Mouse (Mus musculus) MEL (cell line): ENCODE data around the gene Artn. TPM values are rescaled to one million over a fixed set of nuclear protein-coding genes. Genes with fewer than 3 reads are reported as not detected.

ENCODE experiments used
- DNase-seq: peaks from one replicate; pipeline ENCODE4 v3.0.0; 2011; ENCODE audit warnings: low read depth, low spot score
- H3K27ac ChIP-seq: 2 replicates; pipeline ENCODE4 v1.5.1; 2012; ENCODE audit warnings: low read depth, mild to moderate bottlenecking, control low read depth, low read length, moderate library complexity; ENCODE audit not compliant: control insufficient read depth
- H3K27me3 ChIP-seq, 2 experiments: fragments of 150-350 bp in 1 of 2; sonication (generic) in 1 of 2; 2 replicates each; pipeline ENCODE4 v1.6.1; 2012; ENCODE audit warnings: low read length in 2 of 2, mild to moderate bottlenecking in 2 of 2, improper control_type of control experiment in 1 of 2, moderate library complexity in 1 of 2; ENCODE audit not compliant: insufficient read depth in 2 of 2, control insufficient read depth in 1 of 2
- H3K36me3 ChIP-seq, 2 experiments: 2 replicates each; pipeline ENCODE4 v1.6.1; 2012 to 2014; ENCODE audit warnings: low read length in 2 of 2, improper control_type of control experiment in 1 of 2, inconsistent platforms in 1 of 2, mild to moderate bottlenecking in 1 of 2; ENCODE audit not compliant: insufficient read depth in 2 of 2, control insufficient read depth in 1 of 2
- H3K4me1 ChIP-seq, 2 experiments: fragments of 150-350 bp in 1 of 2; sonication (generic) in 1 of 2; 2 replicates each; pipeline ENCODE4 v1.6.1; 2012; ENCODE audit warnings: low read length in 2 of 2, improper control_type of control experiment in 1 of 2, mild to moderate bottlenecking in 1 of 2; ENCODE audit not compliant: insufficient read depth in 2 of 2, control insufficient read depth in 1 of 2
- H3K4me3 ChIP-seq, 2 experiments: fragments of 150-350 bp in 1 of 2; sonication (generic) in 1 of 2; 2 replicates each; pipeline ENCODE4 v1.5.1; 2012; ENCODE audit warnings: low read depth in 2 of 2, low read length in 2 of 2, mild to moderate bottlenecking in 2 of 2, moderate library complexity in 2 of 2, control low read depth in 1 of 2, improper control_type of control experiment in 1 of 2; ENCODE audit not compliant: control insufficient read depth in 1 of 2, insufficient read depth in 1 of 2
- H3K79me2 ChIP-seq: 2 replicates; pipeline ENCODE4 v1.6.1; 2012; ENCODE audit warnings: mild to moderate bottlenecking, low read length, moderate library complexity; ENCODE audit not compliant: control insufficient read depth, poor library complexity, insufficient read depth
- H3K9ac ChIP-seq: 2 replicates; pipeline ENCODE4 v1.6.1; 2012; ENCODE audit warnings: low read depth, mild to moderate bottlenecking, control low read depth, low read length, moderate library complexity; ENCODE audit not compliant: control insufficient read depth, poor library complexity, severe bottlenecking
- H3K9me3 ChIP-seq: fragments of 150-350 bp; sonication (generic); replicated peaks from 2 replicates; pipeline ENCODE4 v1.6.1; 2012; ENCODE audit warnings: mild to moderate bottlenecking, low read length, improper control_type of control experiment, moderate library complexity; ENCODE audit not compliant: insufficient read depth
- BHLHE40 ChIP-seq: IDR thresholded peaks from 2 replicates; pipeline ENCODE4 v1.6.1; 2012; ENCODE audit warnings: low read depth, mild to moderate bottlenecking, inconsistent platforms, low read length, improper control_type of control experiment, borderline replicate concordance
- CHD2 ChIP-seq: IDR thresholded peaks from 2 replicates; pipeline ENCODE4 v1.6.1; 2011; ENCODE audit warnings: low read length, improper control_type of control experiment
- CTCF ChIP-seq, 3 experiments: IDR thresholded peaks in 2 of 3; conservative IDR thresholded peaks in 1 of 3; 2 replicates each; pipeline ENCODE4 v1.5.1; 2011 to 2012; ENCODE audit warnings: low read length in 3 of 3, low read depth in 2 of 3, mild to moderate bottlenecking in 2 of 3, improper control_type of control experiment in 1 of 3, inconsistent platforms in 1 of 3, mixed read lengths in 1 of 3, moderate library complexity in 1 of 3; ENCODE audit not compliant: control insufficient read depth in 1 of 3, insufficient read depth in 1 of 3, poor library complexity in 1 of 3, severe bottlenecking in 1 of 3
- ELF1 ChIP-seq: IDR thresholded peaks from 2 replicates; pipeline ENCODE4 v1.6.1; 2014; ENCODE audit warnings: low read depth, mild to moderate bottlenecking, inconsistent platforms, low read length, improper control_type of control experiment, moderate library complexity
- ETS1 ChIP-seq: IDR thresholded peaks from 2 replicates; pipeline ENCODE4 v1.6.1; 2012; ENCODE audit warnings: low read depth, mild to moderate bottlenecking, inconsistent platforms, low read length, improper control_type of control experiment, moderate library complexity
- KAT2A ChIP-seq: conservative IDR thresholded peaks from 2 replicates; pipeline ENCODE4 v1.6.1; 2012; ENCODE audit warnings: low read depth, low read length, improper control_type of control experiment, inconsistent platforms
- MYC ChIP-seq: IDR thresholded peaks from 2 replicates; pipeline ENCODE4 v1.6.1; 2011; ENCODE audit warnings: low read depth, mild to moderate bottlenecking, low read length, improper control_type of control experiment, moderate library complexity
- NELFE ChIP-seq: IDR thresholded peaks from 2 replicates; pipeline ENCODE4 v1.6.1; 2011; ENCODE audit warnings: low read depth, low read length, improper control_type of control experiment
- POLR2AphosphoS5 ChIP-seq: IDR thresholded peaks from 2 replicates; pipeline ENCODE4 v1.6.1; 2012; ENCODE audit warnings: low read depth, borderline replicate concordance, mild to moderate bottlenecking, inconsistent platforms, low read length, moderate library complexity, mixed read lengths
- RAD21 ChIP-seq: IDR thresholded peaks from 2 replicates; pipeline ENCODE4 v1.6.1; 2011; ENCODE audit warnings: mild to moderate bottlenecking, low read depth, low read length, improper control_type of control experiment
- RCOR1 ChIP-seq: IDR thresholded peaks from 2 replicates; pipeline ENCODE4 v1.6.1; 2012; ENCODE audit warnings: low read depth, mild to moderate bottlenecking, inconsistent platforms, low read length, improper control_type of control experiment
- SIN3A ChIP-seq: IDR thresholded peaks from 2 replicates; pipeline ENCODE4 v1.6.1; 2012; ENCODE audit warnings: low read length, improper control_type of control experiment, inconsistent platforms
- SMC3 ChIP-seq: IDR thresholded peaks from 2 replicates; pipeline ENCODE4 v1.6.1; 2011; ENCODE audit warnings: low read depth, low read length, improper control_type of control experiment
- USF2 ChIP-seq, 2 experiments: IDR thresholded peaks; 2 replicates each; pipeline ENCODE4 v1.6.1; 2011 to 2012; ENCODE audit warnings: improper control_type of control experiment in 2 of 2, low read length in 2 of 2, borderline replicate concordance in 1 of 2, inconsistent platforms in 1 of 2, low read depth in 1 of 2, mild to moderate bottlenecking in 1 of 2; ENCODE audit not compliant: insufficient read depth in 1 of 2
- ZC3H11A ChIP-seq: IDR thresholded peaks from 2 replicates; pipeline ENCODE4 v1.6.1; 2012; ENCODE audit warnings: low read depth, mild to moderate bottlenecking, inconsistent platforms, low read length, improper control_type of control experiment
- ZKSCAN1 ChIP-seq: IDR thresholded peaks from 2 replicates; pipeline ENCODE4 v1.6.1; 2012; ENCODE audit warnings: low read depth, mild to moderate bottlenecking, inconsistent platforms, low read length, improper control_type of control experiment, moderate library complexity
- polyA plus RNA-seq, 2 experiments: library from polyadenylated mRNA; stranded (reverse) in 1 of 2; unstranded in 1 of 2; fragments of >175 nt in 1 of 2; fragments of >200 nt in 1 of 2; gene quantifications; 2 replicates each; pipeline versions ENCODE4 v1.2.1 to v1.2.4; 2012; ENCODE audit warnings: low replicate concordance in 2 of 2, low read depth in 1 of 2; ENCODE audit not compliant: insufficient read length in 2 of 2, insufficient read depth in 1 of 2, missing spikeins in 1 of 2
- total RNA-seq: library from RNA; depleted of rRNA; stranded (reverse); fragments of 300-350 nt; gene quantifications from 2 replicates; pipeline ENCODE4 v1.2.3, GENCODE M21; 2012; rRNA removed

Artn gene
- total and polyA plus RNA-seq, 3 experiments: 0.08 to 0.21 TPM; not detected in 1

- Histone ChIP-seq H3K79me2 (no peaks in the 10 kb centered on the region), H3K9me3 (no peaks in the 10 kb centered on the region), H3K27ac (no peak overlapping the region), H3K36me3 (no peaks in the 10 kb centered on the region), H3K27me3 (no peaks in the 10 kb centered on the region), H3K9ac (no peak overlapping the region), H3K4me3 (no peak overlapping the region), H3K4me1 (no peaks in the 10 kb centered on the region)
- no peak for DNase-seq
- no peak for TF ChIP-seq ZC3H11A
- TF ChIP-seq SMC3: no peak
- TF ChIP-seq RCOR1: no peak
- TF ChIP-seq USF2 (IDR thresholded peaks at IDR 0.05; ENCODE audit: borderline replicate concordance in 1 of 2, insufficient read depth in 1 of 2, low read depth in 1 of 2, low read length in 2 of 2): no peak
- TF ChIP-seq ELF1: no peak
- no peak for TF ChIP-seq ZKSCAN1
- no peak for TF ChIP-seq CTCF (IDR thresholded peaks at IDR 0.05 in 2 of 3, conservative IDR thresholded peaks at IDR 0.05 in 1 of 3; ENCODE audit: control insufficient read depth in 1 of 3, insufficient read depth in 1 of 3, low read depth in 2 of 3, low read length in 3 of 3, poor library complexity in 1 of 3, severe bottlenecking in 1 of 3)
- no peak for TF ChIP-seq NELFE
- TF ChIP-seq MYC: no peak
- TF ChIP-seq RAD21: no peak
- no peak for TF ChIP-seq POLR2AphosphoS5
- TF ChIP-seq ETS1: no peak
- TF ChIP-seq KAT2A: no peak
- no peak for TF ChIP-seq SIN3A
- no peak for TF ChIP-seq CHD2
- no peak for TF ChIP-seq BHLHE40
These were observed 51.3 kb downstream of the Artn start for GRCm38 (mm10) chr4:117878301-117878700.

Other genes starting within 250 kb of the Artn start
- 44.7 and 45.2 TPM in 2 replicates for gene Dmap1, start 247.5 kb downstream of the Artn start, total RNA-seq
- 10 to 100 TPM in 1 of 2 experiments, not detected in 1; 69.7 TPM for gene Dmap1, start 247.5 kb downstream of the Artn start, polyA plus RNA-seq
- gene Gm12845, start 205.4 kb downstream of the Artn start, total RNA-seq: not detected in 2 replicates
- not detected for gene Gm12845, start 205.4 kb downstream of the Artn start, polyA plus RNA-seq
- not detected in 2 replicates for gene Klf17, start 164.1 kb downstream of the Artn start, total RNA-seq
- gene Klf17, start 164.1 kb downstream of the Artn start, polyA plus RNA-seq: not detected
- 3.2 and 8.3 TPM in 2 replicates for gene Slc6a9, start 95.3 kb downstream of the Artn start, total RNA-seq
- gene Slc6a9, start 95.3 kb downstream of the Artn start, polyA plus RNA-seq: 10 to 100 TPM in 1 of 2 experiments, not detected in 1; 21.2 TPM
- 0.19 and 0.56 TPM in 2 replicates for gene Ccdc24, start 57.2 kb downstream of the Artn start, total RNA-seq
- gene Ccdc24, start 57.2 kb downstream of the Artn start, polyA plus RNA-seq: under 1 TPM in 1 of 2 experiments, not detected in 1; 0.36 TPM
- 0.08 TPM in 1 of 2 replicates, not detected in the other for gene B4galt2, start 46.3 kb downstream of the Artn start, total RNA-seq
- gene B4galt2, start 46.3 kb downstream of the Artn start, polyA plus RNA-seq: under 1 TPM in 1 of 2 experiments, not detected in 1; 0.19 TPM
- 227 and 286 TPM in 2 replicates for gene Atp6v0b, start 42.4 kb downstream of the Artn start, total RNA-seq
- 100 to 1,000 TPM in 1 of 2 experiments, not detected in 1; 343 TPM for gene Atp6v0b, start 42.4 kb downstream of the Artn start, polyA plus RNA-seq
- 24.7 and 27.2 TPM in 2 replicates for gene Dph2, start 37.7 kb downstream of the Artn start, total RNA-seq
- gene Dph2, start 37.7 kb downstream of the Artn start, polyA plus RNA-seq: 10 to 100 TPM in 1 of 2 experiments, not detected in 1; 25.2 TPM
- 38.1 and 39.5 TPM in 2 replicates for gene Ipo13, start 14.8 kb downstream of the Artn start, total RNA-seq
- 10 to 100 TPM in 1 of 2 experiments, not detected in 1; 88.0 TPM for gene Ipo13, start 14.8 kb downstream of the Artn start, polyA plus RNA-seq
- gene St3gal3, start 205.2 kb upstream of the Artn start, total RNA-seq: 13.2 and 16.4 TPM in 2 replicates
- gene St3gal3, start 205.2 kb upstream of the Artn start, polyA plus RNA-seq: 10 to 100 TPM in 1 of 2 experiments, not detected in 1; 23.3 TPM